Mouse (Mus musculus) hindbrain, embryonic 10.5 days (tissue): ENCODE data around the gene Slc25a20. TPM values are rescaled to one million over a fixed set of nuclear protein-coding genes. Genes with fewer than 3 reads are reported as not detected.

Experiments
- DNase-seq: peaks from one replicate; pipeline ENCODE4 v3.0.0-alpha.2; 2017; ENCODE audit warnings: low spot score
- H3K27ac ChIP-seq: fragments of 300-500 bp; sonication (generic); 2 replicates; pipeline ENCODE4 v1.5.1; 2016; ENCODE audit warnings: mild to moderate bottlenecking, moderate library complexity
- H3K27me3 ChIP-seq: fragments of 300-500 bp; sonication (generic); 2 replicates; pipeline ENCODE4 v1.6.1; 2016; ENCODE audit warnings: mild to moderate bottlenecking; ENCODE audit not compliant: poor library complexity, insufficient read depth, severe bottlenecking
- H3K36me3 ChIP-seq: fragments of 300-500 bp; sonication (generic); 2 replicates; pipeline ENCODE4 v1.6.1; 2016; ENCODE audit warnings: mild to moderate bottlenecking, moderate library complexity
- H3K4me1 ChIP-seq: fragments of 300-500 bp; sonication (generic); replicated peaks from 2 replicates; pipeline ENCODE4 v1.6.1; 2016; ENCODE audit warnings: mild to moderate bottlenecking
- H3K4me3 ChIP-seq: fragments of 300-500 bp; sonication (generic); 2 replicates; pipeline ENCODE4 v1.5.1; 2016; ENCODE audit warnings: mild to moderate bottlenecking, moderate library complexity
- H3K9me3 ChIP-seq: fragments of 300-500 bp; sonication (generic); 2 replicates; pipeline ENCODE4 v1.6.1; 2016; ENCODE audit warnings: mild to moderate bottlenecking, moderate library complexity
- WGBS: fragments of 180-500 bp; shearing (Covaris S2); methylation state at CpG from one replicate; pipeline ENCODE4 v1.1.7; 2016; 5-methylcytosine and 5-hydroxymethylcytosine counted together
- polyA plus RNA-seq: library from polyadenylated mRNA; unstranded; fragments of >200 nt; fragmentation: Nextera tagmentation; extraction: Ambion mirVana; gene quantifications from 2 replicates; pipeline ENCODE4 v1.2.1, GENCODE M21; 2016

The Slc25a20 gene
- polyA plus RNA-seq, 1 experiment from 2014 or later, result 30.0 TPM

GRCm38 (mm10) chr9:108689993-108690392 lies 28.1 kb downstream of the Slc25a20 start:
- Histone ChIP-seq H3K27ac (no peak overlapping the region), H3K4me3 (no peak overlapping the region), H3K9me3 (no peaks in the 10 kb centered on the region), H3K4me1 (peaks cover 73% of the 10 kb centered on the region), H3K36me3 (peaks cover 5% of the 10 kb centered on the region; the same call in 1 of the 2 replicates), H3K27me3 (peaks cover 36% of the 10 kb centered on the region)
- DNase-seq, result no peak
- whole genome bisulfite sequencing, result 77% methylated on average over 1 of the region's 1 CpGs

- Histone ChIP-seq H3K4me1 (peaks cover 73% of the 10 kb centered on the region), H3K4me3 (no peak overlapping the region), H3K27ac (peak overlapping the region; percentile 90; the same call in 1 of the 2 replicates), H3K36me3 (no peaks in the 10 kb centered on the region), H3K9me3 (no peaks in the 10 kb centered on the region), H3K27me3 (peaks cover 36% of the 10 kb centered on the region)
- no peak for DNase-seq
- 92% methylated on average over 6 of the region's 6 CpGs for WGBS
Measured at GRCm38 (mm10) chr9:108690914-108691313, 29.0 kb downstream of the Slc25a20 start.

DNA sequence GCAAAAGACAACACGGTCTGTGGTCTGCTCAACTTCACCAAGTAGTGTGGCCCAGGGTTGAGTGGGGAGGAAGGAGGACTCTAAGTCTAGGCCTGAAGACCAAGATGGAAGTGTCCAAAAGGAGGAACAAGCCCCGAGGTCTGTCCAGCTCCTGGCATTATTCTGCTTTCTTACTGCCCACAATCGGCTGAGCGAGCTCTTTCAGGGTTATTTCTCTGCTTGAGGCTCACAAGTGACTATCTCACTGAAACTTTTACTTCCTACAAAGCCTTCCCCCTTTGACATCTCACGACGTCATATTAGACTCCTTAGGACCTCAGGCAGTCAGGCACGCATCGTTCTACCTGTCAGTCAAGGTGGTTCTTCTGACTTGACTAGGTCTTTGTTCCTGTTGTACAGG lies 29.5 kb downstream of the Slc25a20 start:
- Histone ChIP-seq H3K9me3 (no peaks in the 10 kb centered on the region), H3K4me1 (peaks cover 70% of the 10 kb centered on the region), H3K27me3 (peaks cover 36% of the 10 kb centered on the region), H3K36me3 (no peaks in the 10 kb centered on the region), H3K27ac (peak overlapping the region; percentile 90), H3K4me3 (peak overlapping the region; percentile 79)
- DNase-seq, result peak; percentile 7
- WGBS, result 72% methylated on average over 8 of the region's 8 CpGs

DNA sequence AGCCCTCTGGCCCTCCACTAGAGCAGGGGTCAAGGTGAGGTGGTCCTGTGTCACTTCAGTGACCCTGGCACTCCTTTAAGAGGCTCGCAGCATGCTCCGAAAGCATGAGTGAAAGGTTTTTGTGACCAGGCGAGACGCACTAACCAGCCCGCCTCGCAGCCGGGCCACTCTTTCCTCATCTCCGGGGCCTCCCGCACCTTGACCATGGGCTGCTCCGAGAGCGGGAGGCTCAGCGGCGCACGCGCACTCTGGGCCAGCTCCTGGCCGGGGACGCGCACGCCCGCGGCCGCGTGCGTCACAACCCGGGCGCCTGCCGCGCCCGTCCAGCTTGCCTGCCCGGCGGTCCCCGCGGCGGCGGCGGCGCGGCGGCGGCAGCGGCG lies 29.9 kb downstream of the Slc25a20 start:
- Histone ChIP-seq H3K27ac (peak overlapping the region; percentile 90), H3K4me3 (peak overlapping the region; percentile 79), H3K9me3 (no peaks in the 10 kb centered on the region), H3K4me1 (peaks cover 65% of the 10 kb centered on the region), H3K27me3 (peaks cover 36% of the 10 kb centered on the region), H3K36me3 (no peaks in the 10 kb centered on the region)
- WGBS, result under 1% methylated on average over 42 of the region's 42 CpGs
- peak; percentile 87 for DNase-seq

DNA sequence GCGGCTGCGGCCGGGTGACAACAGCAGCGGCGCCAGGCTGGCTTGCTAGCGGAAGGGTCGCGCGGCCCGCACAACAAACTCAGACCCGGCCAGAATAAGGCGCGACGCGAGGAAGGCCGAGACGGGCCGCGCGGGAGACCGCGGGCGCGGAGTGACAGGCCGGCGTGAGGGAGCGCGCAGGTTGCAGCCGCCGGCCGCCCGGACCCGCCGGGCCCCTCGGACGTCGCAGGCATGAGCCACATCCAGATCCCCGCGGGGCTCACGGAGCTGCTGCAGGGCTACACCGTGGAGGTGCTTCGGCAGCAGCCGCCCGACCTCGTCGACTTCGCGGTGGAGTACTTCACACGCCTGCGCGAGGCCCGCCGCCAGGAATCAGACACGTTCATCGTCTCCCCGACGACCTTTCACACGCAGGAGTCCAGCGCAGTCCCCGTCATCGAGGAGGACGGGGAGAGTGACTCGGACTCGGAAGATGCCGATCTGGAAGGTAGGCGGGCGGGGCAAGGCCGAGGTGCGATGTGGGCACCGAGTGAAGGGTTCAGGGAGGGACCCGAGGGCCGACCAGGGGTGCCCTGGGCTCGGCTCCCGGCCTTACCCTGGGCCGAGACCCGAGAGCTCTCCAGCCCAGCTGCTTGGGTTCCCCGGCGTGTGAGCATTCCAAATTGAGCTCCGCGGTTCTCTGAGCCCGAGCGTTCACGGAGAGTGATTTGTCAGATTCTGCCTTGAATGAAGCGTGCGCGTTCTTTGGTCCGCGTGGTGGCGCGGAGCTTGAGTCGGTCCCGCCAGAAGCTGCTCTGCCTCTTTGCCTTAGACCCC lies 30.5 kb downstream of the Slc25a20 start:
- peak overlapping the region; percentile 79 for H3K4me3 ChIP-seq
- H3K9me3 ChIP-seq, result no peaks in the 10 kb centered on the region
- under 1% methylated on average over 92 of the region's 92 CpGs for WGBS
- peaks cover 59% of the 10 kb centered on the region for H3K4me1 ChIP-seq
- no peaks in the 10 kb centered on the region for H3K36me3 ChIP-seq
- peak; percentile 71 for DNase-seq
- peak overlapping the region; percentile 90 for H3K27ac ChIP-seq
- H3K27me3 ChIP-seq, result peaks cover 36% of the 10 kb centered on the region

DNA sequence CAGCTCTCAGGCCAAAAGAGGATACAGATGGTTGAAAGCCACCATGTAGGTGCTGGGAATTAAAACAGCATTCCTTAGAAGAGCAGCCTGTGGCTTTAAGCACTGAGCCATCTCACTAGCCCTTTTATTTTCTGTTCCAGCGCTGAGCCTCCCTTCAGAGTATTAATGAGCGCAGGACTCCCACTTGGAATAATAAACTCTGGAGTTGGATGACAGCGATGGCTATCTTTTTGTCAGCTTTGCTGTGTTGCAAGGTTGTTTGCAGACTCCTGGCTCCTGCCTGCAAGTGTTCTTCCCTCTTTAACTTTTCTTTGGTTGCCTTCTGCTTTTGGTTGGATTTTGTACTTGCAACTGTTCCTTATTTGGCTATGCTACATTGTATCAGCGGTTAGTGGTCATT lies 32.1 kb downstream of the Slc25a20 start:
- H3K36me3 ChIP-seq, result peaks cover 5% of the 10 kb centered on the region; the same call in 1 of the 2 replicates

DNA sequence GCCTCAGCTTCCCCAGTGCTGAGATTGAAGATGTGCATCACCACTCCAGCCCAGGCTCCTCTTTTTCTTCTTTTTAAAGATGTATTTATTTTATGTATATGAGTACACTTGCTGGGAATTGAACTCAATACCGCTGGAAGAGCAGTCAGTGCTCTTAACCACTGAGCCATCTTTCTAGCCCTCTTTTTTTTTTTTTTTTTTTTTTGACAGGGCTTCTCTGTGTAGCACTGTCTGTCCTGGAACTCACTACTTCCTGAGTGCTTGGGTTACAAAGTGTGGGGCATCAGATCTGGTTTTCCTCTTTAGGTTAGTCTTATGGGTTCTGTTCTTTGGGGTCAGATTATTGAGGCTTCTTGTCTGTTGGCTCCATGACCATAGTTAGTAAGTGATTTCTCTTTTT lies 32.6 kb downstream of the Slc25a20 start:
- peaks cover 32% of the 10 kb centered on the region for H3K27me3 ChIP-seq
- no peaks in the 10 kb centered on the region for H3K9me3 ChIP-seq
- H3K4me3 ChIP-seq, result no peak overlapping the region
- DNase-seq, result no peak
- H3K36me3 ChIP-seq, result peaks cover 5% of the 10 kb centered on the region; the same call in 1 of the 2 replicates
- H3K27ac ChIP-seq, result no peak overlapping the region
- peaks cover 38% of the 10 kb centered on the region for H3K4me1 ChIP-seq
- WGBS, result 83% methylated on average over 1 of the region's 1 CpGs

More for the DNA sequence above, 32.1 kb downstream of the Slc25a20 start:
- H3K9me3 ChIP-seq, result no peaks in the 10 kb centered on the region
- peaks cover 44% of the 10 kb centered on the region for H3K4me1 ChIP-seq
- peak overlapping the region; percentile 24 for H3K4me3 ChIP-seq
- whole genome bisulfite sequencing, result 81% methylated on average over 4 of the region's 4 CpGs
- no peak overlapping the region for H3K27ac ChIP-seq
- peaks cover 32% of the 10 kb centered on the region for H3K27me3 ChIP-seq
- no peak for DNase-seq

GRCm38 (mm10) chr9:108702476-108702875 lies 40.6 kb downstream of the Slc25a20 start:
- Histone ChIP-seq H3K27ac (no peak overlapping the region), H3K36me3 (peaks cover 5% of the 10 kb centered on the region; the same call in 1 of the 2 replicates), H3K27me3 (no peaks in the 10 kb centered on the region), H3K4me3 (no peak overlapping the region), H3K4me1 (peaks cover 20% of the 10 kb centered on the region), H3K9me3 (no peaks in the 10 kb centered on the region)
- DNase-seq, result no peak

- WGBS, result 34% methylated on average over 12 of the region's 12 CpGs
- Histone ChIP-seq H3K4me3 (no peak overlapping the region), H3K36me3 (no peaks in the 10 kb centered on the region), H3K27ac (no peak overlapping the region; the same call in 1 of the 2 replicates), H3K9me3 (no peaks in the 10 kb centered on the region), H3K27me3 (no peaks in the 10 kb centered on the region), H3K4me1 (peaks cover 20% of the 10 kb centered on the region)
- peak; percentile 10 for DNase-seq
Measured at GRCm38 (mm10) chr9:108703373-108704110, 41.7 kb downstream of the Slc25a20 start.

GRCm38 (mm10) chr9:108704591-108704990 lies 42.7 kb downstream of the Slc25a20 start:
- H3K27me3 ChIP-seq, result no peaks in the 10 kb centered on the region
- H3K4me1 ChIP-seq, result peaks cover 20% of the 10 kb centered on the region
- DNase-seq, result no peak
- no peaks in the 10 kb centered on the region for H3K36me3 ChIP-seq
- no peak overlapping the region for H3K4me3 ChIP-seq
- no peaks in the 10 kb centered on the region for H3K9me3 ChIP-seq
- 66% methylated on average over 7 of the region's 7 CpGs for WGBS
- peak overlapping the region; percentile 8; the same call in 1 of the 2 replicates for H3K27ac ChIP-seq

GRCm38 (mm10) chr9:108707212-108707611 lies 45.3 kb downstream of the Slc25a20 start:
- Histone ChIP-seq H3K27me3 (no peaks in the 10 kb centered on the region), H3K4me1 (peaks cover 20% of the 10 kb centered on the region), H3K36me3 (no peaks in the 10 kb centered on the region), H3K4me3 (no peak overlapping the region), H3K27ac (no peak overlapping the region), H3K9me3 (no peaks in the 10 kb centered on the region)
- DNase-seq, result no peak
- 93% methylated on average over 2 of the region's 2 CpGs for WGBS

DNA sequence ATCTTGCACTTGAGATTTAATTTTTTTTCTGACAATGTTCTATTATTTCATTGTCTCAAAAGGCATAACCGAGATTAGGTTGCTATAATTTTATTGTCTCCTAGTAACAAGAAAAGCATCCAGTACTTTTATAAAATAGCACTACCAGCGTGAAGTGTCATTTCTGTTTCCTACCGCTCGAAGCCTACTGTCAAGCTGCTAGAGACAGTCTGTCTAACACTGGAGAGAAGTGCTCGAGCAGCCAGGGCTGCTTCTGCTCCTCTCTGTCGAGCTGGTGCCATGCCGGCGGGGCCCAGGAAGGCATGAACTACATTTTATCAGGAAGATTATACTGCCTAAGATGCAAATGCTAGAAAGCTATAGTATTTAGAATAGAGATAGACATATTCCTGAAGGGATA lies 46.9 kb downstream of the Slc25a20 start:
- Histone ChIP-seq H3K9me3 (no peaks in the 10 kb centered on the region), H3K4me1 (peaks cover 11% of the 10 kb centered on the region), H3K36me3 (no peaks in the 10 kb centered on the region), H3K4me3 (no peak overlapping the region), H3K27ac (no peak overlapping the region), H3K27me3 (no peaks in the 10 kb centered on the region)
- DNase-seq, result no peak
- 90% methylated on average over 8 of the region's 8 CpGs for WGBS

DNA sequence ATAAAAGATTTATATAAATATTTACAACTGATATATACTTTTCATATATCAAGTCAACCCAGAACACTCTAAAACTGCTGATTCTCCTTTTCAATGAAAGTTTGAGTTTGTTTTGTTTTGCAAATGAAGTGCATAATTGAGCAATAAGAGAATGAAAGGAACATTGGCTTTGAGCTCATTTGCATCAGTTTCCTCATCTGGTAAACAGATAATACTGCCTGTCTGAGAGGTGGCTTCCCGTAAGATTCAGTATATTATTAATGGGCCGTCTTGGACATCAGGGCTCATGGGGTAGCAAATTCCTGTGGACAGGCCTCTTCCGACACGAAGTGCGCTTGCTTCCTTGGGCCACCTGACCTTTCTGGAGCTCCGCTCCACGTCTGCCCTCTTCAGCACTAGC lies 48.9 kb downstream of the Slc25a20 start:
- H3K36me3 ChIP-seq, result no peaks in the 10 kb centered on the region
- no peak overlapping the region for H3K27ac ChIP-seq
- no peaks in the 10 kb centered on the region for H3K9me3 ChIP-seq
- 83% methylated on average over 7 of the region's 7 CpGs for WGBS
- no peaks in the 10 kb centered on the region for H3K27me3 ChIP-seq
- no peaks in the 10 kb centered on the region for H3K4me1 ChIP-seq
- no peak for DNase-seq
- H3K4me3 ChIP-seq, result no peak overlapping the region
